Mouse (Mus musculus) midbrain, postnatal 0 days (tissue): Measurements from ENCODE around the gene Grap2. TPM values are rescaled to one million over a fixed set of nuclear protein-coding genes. Genes with fewer than 3 reads are reported as not detected.

Experiments used
- ATAC-seq: fragments of 200-750 bp; cut with Nextera tagmentation; 2 replicates; pipeline ENCODE4 v1.8.0; 2017; ENCODE audit warnings: moderate number of reproducible peaks, mild to moderate bottlenecking, moderate TSS enrichment, moderate library complexity; ENCODE audit not compliant: low FRiP score
- DNase-seq: peaks from one replicate; pipeline ENCODE4 v3.0.0-alpha.2; 2015; ENCODE audit warnings: low spot score
- H3K27ac ChIP-seq: fragments of 300-500 bp; sonication (generic); 2 replicates; pipeline ENCODE4 v1.5.1; 2014; ENCODE audit warnings: low read depth, mild to moderate bottlenecking, low read length, mixed read lengths
- H3K27me3 ChIP-seq: fragments of 300-500 bp; sonication (generic); 2 replicates; pipeline ENCODE4 v1.6.1; 2014; ENCODE audit warnings: low read length, control low read depth, mixed read lengths; ENCODE audit not compliant: insufficient read depth
- H3K36me3 ChIP-seq: fragments of 300-500 bp; sonication (generic); 2 replicates; pipeline ENCODE4 v1.6.1; 2014; ENCODE audit warnings: low read length, control low read depth, mixed read lengths; ENCODE audit not compliant: insufficient read depth
- H3K4me1 ChIP-seq: fragments of 300-500 bp; sonication (generic); 2 replicates; pipeline ENCODE4 v1.6.1; 2014; ENCODE audit warnings: mild to moderate bottlenecking, control low read depth, antibody characterized with exemption, low read length, mixed read lengths; ENCODE audit not compliant: insufficient read depth
- H3K4me2 ChIP-seq: fragments of 300-500 bp; sonication (generic); 2 replicates; pipeline ENCODE4 v1.6.1; 2014; ENCODE audit warnings: low read depth, mild to moderate bottlenecking, low read length, mixed read lengths; ENCODE audit not compliant: poor library complexity, severe bottlenecking
- H3K4me3 ChIP-seq: fragments of 300-500 bp; sonication (generic); 2 replicates; pipeline ENCODE4 v1.5.1; 2014; ENCODE audit warnings: low read depth, mild to moderate bottlenecking, low read length, moderate library complexity
- H3K9ac ChIP-seq: fragments of 300-500 bp; sonication (generic); replicated peaks from 2 replicates; pipeline ENCODE4 v1.6.1; 2014; ENCODE audit warnings: mild to moderate bottlenecking, low read length, moderate library complexity, mixed read lengths; ENCODE audit not compliant: poor library complexity, severe bottlenecking
- H3K9me3 ChIP-seq: fragments of 300-500 bp; sonication (generic); 2 replicates; pipeline ENCODE4 v1.6.1; 2016; ENCODE audit warnings: low read length, control low read depth
- CTCF ChIP-seq: IDR thresholded peaks from 2 replicates; pipeline ENCODE4 v1.5.1; 2016; ENCODE audit warnings: antibody characterized with exemption, mild to moderate bottlenecking
- WGBS: fragments of 180-500 bp; shearing (Covaris S2); extraction: QIAGEN DNeasy Blood & Tissue Kit; methylation state at CpG from one replicate; pipeline ENCODE4 v1.1.7; 2014; 5-methylcytosine and 5-hydroxymethylcytosine counted together
- polyA plus RNA-seq: library from polyadenylated mRNA; unstranded; fragments of >200 nt; fragmentation: Nextera tagmentation; extraction: Ambion mirVana; gene quantifications from 2 replicates; pipeline ENCODE4 v1.2.1, GENCODE M21; 2015
- total RNA-seq: library from RNA; depleted of rRNA; stranded (reverse); fragments of >200 nt; gene quantifications from 2 replicates; pipeline ENCODE4 v1.2.3, GENCODE M21; 2014

Gene Grap2
- total and polyA plus RNA-seq, 2 experiments from 2014 or later: 0.07 to 0.66 TPM

- H3K4me2 ChIP-seq: no peak overlapping the region
- no peak overlapping the region for H3K9ac ChIP-seq
- no peaks in the 10 kb centered on the region for H3K27me3 ChIP-seq
- H3K27ac ChIP-seq: no peak overlapping the region
- DNase-seq (no peak), ATAC-seq (no peak)
- no peaks in the 10 kb centered on the region for H3K36me3 ChIP-seq
- WGBS: 53% methylated on average over 5 of the region's 5 CpGs
- H3K4me3 ChIP-seq: no peak overlapping the region
- H3K4me1 ChIP-seq: peaks cover 5% of the 10 kb centered on the region; the same call in 1 of the 2 replicates
- no peaks in the 10 kb centered on the region for H3K9me3 ChIP-seq
- no peak for TF ChIP-seq CTCF
These were observed 46.8 kb downstream of the Grap2 start for GRCm38 (mm10) chr15:80619166-80619565.

GRCm38 (mm10) chr15:80619786-80620185, 47.4 kb downstream of the Grap2 start:
- Histone ChIP-seq H3K9me3 (no peaks in the 10 kb centered on the region), H3K4me1 (peaks cover 5% of the 10 kb centered on the region; the same call in 1 of the 2 replicates), H3K27ac (no peak overlapping the region), H3K9ac (no peak overlapping the region), H3K4me2 (no peak overlapping the region), H3K36me3 (no peaks in the 10 kb centered on the region), H3K27me3 (no peaks in the 10 kb centered on the region), H3K4me3 (no peak overlapping the region)
- 81% methylated on average over 4 of the region's 4 CpGs for WGBS
- ATAC-seq (no peak), DNase-seq (no peak)
- no peak for TF ChIP-seq CTCF

GRCm38 (mm10) chr15:80620371-80620770, 48.0 kb downstream of the Grap2 start:
- TF ChIP-seq CTCF: no peak
- H3K9ac ChIP-seq: no peak overlapping the region
- no peaks in the 10 kb centered on the region for H3K27me3 ChIP-seq
- no peak overlapping the region for H3K27ac ChIP-seq
- H3K36me3 ChIP-seq: no peaks in the 10 kb centered on the region
- H3K4me2 ChIP-seq: no peak overlapping the region
- 53% methylated on average over 8 of the region's 8 CpGs for WGBS
- H3K9me3 ChIP-seq: no peaks in the 10 kb centered on the region
- H3K4me1 ChIP-seq: peaks cover 5% of the 10 kb centered on the region; the same call in 1 of the 2 replicates
- ATAC-seq: no peak
- H3K4me3 ChIP-seq: no peak overlapping the region
- DNase-seq: no peak

GRCm38 (mm10) chr15:80623171-80623837, 50.9 kb downstream of the Grap2 start:
- Histone ChIP-seq H3K27me3 (no peaks in the 10 kb centered on the region), H3K27ac (no peak overlapping the region), H3K36me3 (no peaks in the 10 kb centered on the region), H3K4me1 (no peaks in the 10 kb centered on the region; the same call in 1 of the 2 replicates), H3K4me3 (no peak overlapping the region), H3K4me2 (no peak overlapping the region), H3K9ac (no peak overlapping the region), H3K9me3 (no peaks in the 10 kb centered on the region)
- DNase-seq (peak; percentile 26), ATAC-seq (no peak)
- TF ChIP-seq CTCF: no peak
- 46% methylated on average over 8 of the region's 8 CpGs for WGBS

DNA sequence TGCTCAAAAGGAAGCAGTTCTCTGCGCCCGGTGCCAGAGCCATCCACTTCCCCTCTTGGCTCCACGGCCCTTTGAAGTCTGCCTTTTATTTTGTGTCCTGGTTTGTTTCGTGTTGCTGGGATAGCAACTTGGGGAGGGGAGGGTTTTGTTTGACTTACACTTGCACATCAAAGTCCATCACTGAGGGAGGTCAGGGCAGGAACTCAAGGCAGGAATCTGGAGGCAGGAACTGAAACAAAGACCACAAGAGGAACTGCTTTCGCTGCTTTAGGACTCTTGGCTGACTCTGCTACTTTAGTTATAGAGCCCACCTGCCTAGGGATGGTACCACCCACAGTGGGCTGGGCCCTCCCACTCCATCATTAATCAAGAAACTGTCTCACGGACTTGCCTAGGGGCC, 54.1 kb downstream of the Grap2 start:
- H3K36me3 ChIP-seq: no peaks in the 10 kb centered on the region
- WGBS: 56% methylated on average over 6 of the region's 6 CpGs
- DNase-seq: no peak
- ATAC-seq: no peak
- H3K27me3 ChIP-seq: no peaks in the 10 kb centered on the region
- no peaks in the 10 kb centered on the region; the same call in 1 of the 2 replicates for H3K4me1 ChIP-seq
- H3K4me2 ChIP-seq: no peak overlapping the region
- no peaks in the 10 kb centered on the region for H3K9me3 ChIP-seq
- H3K27ac ChIP-seq: no peak overlapping the region
- H3K9ac ChIP-seq: no peak overlapping the region
- TF ChIP-seq CTCF: no peak
- H3K4me3 ChIP-seq: no peak overlapping the region

DNA sequence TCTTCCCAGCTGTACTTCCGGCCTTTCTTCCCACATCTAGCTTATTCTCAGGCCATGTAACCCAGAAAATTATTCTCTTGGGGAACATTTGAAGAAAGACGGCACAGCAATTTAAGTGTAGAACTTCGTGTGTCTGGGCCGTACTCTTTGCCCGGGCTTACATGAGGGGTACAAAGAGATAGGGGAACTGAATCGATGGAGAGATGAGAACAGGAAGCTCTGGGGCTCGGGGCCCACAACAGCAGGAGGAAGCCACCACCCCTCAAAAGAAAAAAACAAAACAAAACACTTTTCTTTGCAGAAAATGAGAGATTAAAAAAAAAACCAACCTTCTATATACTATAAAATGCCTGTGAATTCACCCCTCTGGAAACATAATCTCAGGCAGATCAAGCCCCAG, 57.8 kb downstream of the Grap2 start:
- ATAC-seq: no peak
- WGBS: 60% methylated on average over 7 of the region's 7 CpGs

More for the DNA sequence above, 57.8 kb downstream of the Grap2 start:
- H3K4me3 ChIP-seq: no peak overlapping the region
- H3K36me3 ChIP-seq: no peaks in the 10 kb centered on the region
- H3K27ac ChIP-seq: no peak overlapping the region
- TF ChIP-seq CTCF: no peak
- no peaks in the 10 kb centered on the region for H3K9me3 ChIP-seq
- DNase-seq: no peak
- H3K4me1 ChIP-seq: no peaks in the 10 kb centered on the region
- H3K27me3 ChIP-seq: no peaks in the 10 kb centered on the region
- H3K4me2 ChIP-seq: peak overlapping the region; percentile 9; the same call in 1 of the 2 replicates
- no peak overlapping the region for H3K9ac ChIP-seq
